Mouse (Mus musculus) heart, adult 2 months (tissue): ENCODE data around the gene Dpp4.

Source experiments
- CTCF ChIP-seq: fragments of 200-600 bp; IDR thresholded peaks from 2 replicates; pipeline ENCODE4 v1.8.1; 2022; ENCODE audit warnings: antibody characterized with exemption, mild to moderate bottlenecking, moderate library complexity
- EP300 ChIP-seq: fragments of 200-500 bp; IDR thresholded peaks from 2 replicates; pipeline ENCODE4 v1.6.1; 2011; ENCODE audit warnings: low read depth, low read length, control low read depth; ENCODE audit not compliant: insufficient read depth
- POLR2A ChIP-seq: fragments of 200-500 bp; IDR thresholded peaks from 2 replicates; pipeline ENCODE4 v1.6.1; 2011; ENCODE audit warnings: mild to moderate bottlenecking, low read depth, low read length, control low read depth; ENCODE audit not compliant: insufficient read depth

DNA sequence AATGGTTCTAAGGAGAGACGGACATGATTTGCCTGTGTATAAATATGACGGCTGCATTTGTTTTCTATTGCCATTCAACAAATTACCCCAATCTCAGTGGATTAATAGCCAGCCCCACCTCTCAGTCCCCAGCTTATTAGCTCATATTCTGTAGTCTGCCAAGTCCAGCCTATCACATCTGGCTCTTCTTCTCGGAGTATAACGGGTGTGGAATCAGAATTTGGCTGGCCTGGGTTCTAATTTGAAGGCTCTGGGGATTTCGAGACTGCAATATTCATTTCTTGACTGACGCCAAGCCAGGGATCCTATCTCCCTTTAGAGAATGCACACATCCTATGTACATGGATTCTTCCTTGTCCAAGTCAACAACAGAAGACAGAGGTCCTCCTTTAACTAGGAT lies 11.0 kb downstream of the Dpp4 start:
- TF ChIP-seq CTCF: no peak
- no peak for TF ChIP-seq POLR2A
- no peak for TF ChIP-seq EP300
